Mouse (Mus musculus): ENCODE measurements at regions not wholly inside any gene's neighbourhood (a gene's known extent, or its start where the extent isn't known, plus 50 kb on each side); places are given as distances from the start of the nearest gene placed in this dataset.
"Not testable (repeated sequence)": the region's sequence is repeated elsewhere in the genome, so short reads cannot be mapped to it uniquely, and the experiment has no call there.

GRCm38 (mm10) chr13:97484808-97485545 is 244.1 kb downstream of the Enc1 start:
- no peak for DNase-seq

DNA sequence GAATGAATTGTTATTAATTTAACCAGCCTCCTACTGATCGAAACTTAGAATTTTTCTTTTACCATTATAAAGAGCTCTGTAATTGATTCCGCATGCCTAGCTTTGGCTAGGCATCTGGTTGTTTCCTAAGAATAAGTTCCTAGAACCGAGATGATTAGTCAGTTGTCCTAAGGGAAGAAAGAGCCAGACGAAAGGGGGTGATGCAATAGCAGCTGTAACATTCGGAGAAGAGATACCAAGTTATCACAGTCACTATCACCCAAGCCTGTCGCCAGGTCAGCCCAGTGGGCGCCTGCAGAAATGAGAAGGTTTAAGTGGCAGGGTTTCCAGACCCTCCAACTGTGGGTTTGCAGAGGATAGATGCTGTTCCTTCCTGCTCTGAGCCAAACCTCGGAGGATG is 242.8 kb downstream of the Enc1 start:
- DNase-seq, result no peak

GRCm38 (mm10) chr13:97482439-97482946 is 241.6 kb downstream of the Enc1 start:
- DNase-seq, result no peak

- DNase-seq, result no peak
These were observed 240.4 kb downstream of the Enc1 start for GRCm38 (mm10) chr13:97481259-97481658.

- DNase-seq, result no peak
These were observed 238.2 kb downstream of the Enc1 start for GRCm38 (mm10) chr13:97479066-97479586.

DNA sequence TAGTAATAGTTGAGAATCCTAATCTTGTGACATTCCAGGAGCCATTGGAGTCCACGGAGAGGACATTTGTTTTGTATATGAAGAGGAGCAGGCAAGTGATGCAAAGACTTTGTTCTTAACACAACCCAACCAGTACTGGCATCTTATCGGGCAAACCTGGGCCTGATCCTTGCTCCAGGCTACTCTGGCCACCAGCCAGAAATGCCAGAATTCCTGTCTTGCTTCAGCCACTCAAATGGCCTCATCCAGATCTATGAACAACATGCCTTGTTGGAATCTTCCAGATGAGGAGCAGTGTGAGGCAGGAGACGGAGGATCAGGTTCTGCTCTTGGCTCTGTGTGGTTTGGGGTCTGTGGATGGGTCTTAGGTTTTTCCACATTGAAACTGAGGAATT is 233.1 kb downstream of the Enc1 start:
- DNase-seq, result no peak

DNA sequence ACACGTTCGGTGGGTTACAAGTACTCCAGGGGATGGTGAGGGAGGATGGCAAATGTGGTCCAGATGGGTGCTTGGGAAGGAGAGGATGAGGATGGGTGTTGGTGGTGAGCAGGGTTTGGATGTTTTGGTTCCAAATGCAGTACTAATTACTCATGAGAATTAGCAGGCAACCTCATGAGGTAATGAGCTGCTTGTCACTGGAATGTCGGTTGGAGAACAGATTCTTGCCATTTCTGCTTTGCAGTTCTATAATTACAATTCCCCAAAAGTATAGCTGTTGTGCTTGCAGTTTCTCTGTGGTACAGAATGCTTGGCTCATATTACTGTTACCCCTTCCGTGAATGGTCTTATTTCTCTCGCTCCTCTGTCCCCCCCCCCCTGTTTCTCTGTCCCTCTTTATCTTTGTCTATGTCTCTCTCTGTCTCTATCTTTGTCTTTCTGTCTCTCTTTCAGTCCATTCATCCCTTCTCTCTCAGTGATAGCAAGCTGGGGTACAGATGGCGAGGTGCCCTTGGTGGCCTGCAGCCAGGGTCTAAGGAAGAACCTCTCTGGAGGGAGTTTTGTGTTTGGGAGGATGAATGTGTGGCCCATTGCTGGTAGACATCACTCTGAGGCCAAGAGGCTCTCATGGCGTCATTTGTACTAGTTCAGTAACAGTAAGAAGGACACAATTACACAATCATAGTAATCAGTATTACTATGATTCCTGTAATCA is 232.5 kb downstream of the Enc1 start:
- no peak for DNase-seq

GRCm38 (mm10) chr13:97469999-97470398 is 229.1 kb downstream of the Enc1 start:
- DNase-seq, result no peak

- no peak for DNase-seq
These were observed 228.1 kb downstream of the Enc1 start for GRCm38 (mm10) chr13:97468874-97469593.

DNA sequence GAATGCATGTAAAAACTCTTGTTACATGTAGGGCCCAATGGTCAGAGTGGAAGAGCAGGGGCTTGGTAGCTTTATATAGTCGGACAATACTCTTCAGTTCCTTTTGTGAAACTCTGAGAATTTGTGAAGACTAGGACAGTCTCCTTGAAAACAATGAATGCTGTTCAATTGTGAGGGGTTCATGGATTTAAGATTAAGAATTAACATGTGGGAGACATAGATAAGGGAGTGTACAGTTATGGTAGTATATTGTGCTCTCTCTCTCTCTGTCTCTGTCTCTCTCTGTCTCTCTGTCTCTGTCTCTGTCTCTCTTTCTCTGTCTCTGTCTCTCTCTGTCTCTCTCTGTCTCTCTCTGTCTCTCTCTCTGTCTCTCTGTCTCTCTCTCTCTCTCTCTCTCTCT is 225.7 kb downstream of the Enc1 start:
- not testable (repeated sequence) for DNase-seq

- no peak for DNase-seq
These were observed 222.9 kb downstream of the Enc1 start for GRCm38 (mm10) chr13:97463798-97464197.

DNA sequence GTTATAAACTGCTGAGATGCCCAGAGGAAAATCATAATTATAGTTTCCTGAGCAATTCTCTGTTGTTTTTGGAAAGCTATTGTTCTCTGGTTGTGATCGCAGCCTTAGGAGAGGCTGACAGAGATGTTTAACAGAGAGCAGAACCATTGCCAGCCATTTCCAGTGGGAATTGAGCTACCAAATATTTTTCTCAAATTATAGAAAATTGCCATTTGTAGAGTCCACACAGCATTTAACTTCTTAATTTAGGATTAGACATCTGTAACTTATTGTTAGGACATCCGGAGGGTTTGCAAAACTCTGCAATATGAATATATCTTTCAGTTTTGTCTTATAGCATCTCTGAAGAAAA is 222.0 kb downstream of the Enc1 start:
- no peak for DNase-seq

DNA sequence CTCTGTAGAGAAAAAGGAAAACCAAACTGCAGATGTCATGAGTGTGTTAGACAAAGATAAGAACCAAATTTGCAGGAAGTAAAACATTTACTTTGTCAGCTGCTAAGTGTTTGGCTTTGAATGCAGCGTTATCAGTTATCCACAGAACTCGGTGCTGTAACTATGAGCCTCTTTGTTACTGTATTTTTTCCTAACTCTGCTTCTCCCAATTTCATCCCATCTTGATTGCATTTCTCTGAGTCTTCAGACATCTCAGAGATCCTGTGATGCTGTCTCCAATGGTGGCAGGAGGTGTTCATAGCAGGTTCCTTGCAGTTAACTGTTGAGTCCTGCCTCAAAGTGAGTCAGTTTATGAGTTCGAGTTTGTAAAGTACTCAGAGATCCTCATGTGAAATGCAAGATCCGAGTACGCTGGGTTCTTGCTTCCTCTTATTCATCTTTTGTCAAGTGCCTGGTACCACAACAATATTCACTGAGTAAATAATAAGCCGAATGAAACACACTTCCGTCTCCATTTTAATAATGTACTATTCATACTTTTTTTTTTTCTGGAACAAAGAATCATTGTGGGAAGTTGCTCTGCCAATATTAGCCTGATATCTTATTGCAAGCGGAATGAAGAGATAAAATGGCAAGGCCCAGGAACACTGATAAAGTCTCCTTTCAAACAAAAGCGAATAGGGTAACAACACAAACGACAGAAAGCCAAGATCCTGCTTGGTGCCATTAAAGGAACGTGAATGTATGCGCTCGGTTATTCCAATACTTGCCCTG is 221.4 kb downstream of the Enc1 start:
- DNase-seq, result no peak

DNA sequence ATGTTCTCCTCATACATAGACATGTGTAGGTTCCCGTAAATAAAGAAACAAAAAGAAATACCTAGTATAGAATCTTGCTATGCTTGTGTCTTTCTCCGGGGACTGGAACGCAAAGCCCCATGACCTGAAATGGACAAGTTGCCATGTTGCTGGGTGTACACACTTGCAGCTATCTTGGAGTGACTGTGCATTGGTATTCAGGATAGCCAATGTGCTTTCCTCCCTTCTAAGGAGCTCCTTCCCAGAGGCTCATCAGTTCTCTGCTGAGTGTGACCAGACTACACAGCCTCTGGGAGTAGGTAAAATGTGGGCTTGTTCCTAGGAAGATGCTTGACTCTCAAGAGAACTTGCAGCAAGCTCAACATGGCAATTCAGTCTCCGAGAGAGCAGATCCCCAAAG is 220.3 kb downstream of the Enc1 start:
- DNase-seq, result no peak

DNA sequence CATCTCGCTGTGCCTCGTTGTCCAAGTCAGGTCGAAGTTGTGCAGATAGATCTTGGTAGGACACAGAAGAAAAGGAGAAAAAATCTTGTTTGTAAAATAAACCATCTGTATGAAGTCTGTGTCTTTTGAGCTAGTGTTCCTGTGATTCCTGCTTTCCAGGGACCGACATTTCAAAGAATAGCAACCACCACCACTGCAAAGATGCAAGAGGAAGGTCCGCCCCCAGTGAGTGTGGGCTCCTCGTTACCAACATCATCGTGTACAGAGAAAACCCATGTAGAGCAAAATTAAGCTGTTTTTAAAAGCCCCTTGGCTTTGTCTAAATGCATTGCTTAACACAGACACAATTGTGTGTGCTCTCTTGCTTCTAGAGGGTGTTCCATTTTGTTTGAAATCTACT is 218.2 kb downstream of the Enc1 start:
- DNase-seq, result no peak

- no peak for DNase-seq
These were observed 215.1 kb downstream of the Enc1 start for GRCm38 (mm10) chr13:97455961-97456360.

DNA sequence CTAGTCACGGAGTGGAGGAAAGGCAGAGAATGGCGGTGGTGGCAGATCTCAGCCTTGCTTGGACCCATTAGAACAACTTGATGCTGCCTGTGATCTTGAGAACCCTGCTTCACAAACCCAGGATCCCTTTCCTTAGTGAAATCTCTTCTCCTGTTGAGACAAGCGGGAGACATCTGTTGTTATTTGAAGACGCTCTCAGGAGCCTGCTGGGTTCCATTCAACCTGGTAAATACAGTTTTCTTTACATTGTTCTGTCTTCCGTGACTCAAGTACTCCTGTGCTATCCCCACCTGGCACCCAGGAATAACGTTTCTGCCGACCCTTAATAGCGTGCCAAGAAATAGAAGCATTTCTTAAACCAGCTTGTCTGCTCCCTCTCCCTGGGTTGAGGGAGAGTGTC is 213.8 kb downstream of the Enc1 start:
- DNase-seq, result no peak

GRCm38 (mm10) chr13:97453469-97453868 is 212.6 kb downstream of the Enc1 start:
- DNase-seq, result no peak

- no peak for DNase-seq
These were observed 212.2 kb downstream of the Enc1 start for GRCm38 (mm10) chr13:97453090-97453430.

GRCm38 (mm10) chr13:97452386-97453089 is 211.6 kb downstream of the Enc1 start:
- no peak for DNase-seq

DNA sequence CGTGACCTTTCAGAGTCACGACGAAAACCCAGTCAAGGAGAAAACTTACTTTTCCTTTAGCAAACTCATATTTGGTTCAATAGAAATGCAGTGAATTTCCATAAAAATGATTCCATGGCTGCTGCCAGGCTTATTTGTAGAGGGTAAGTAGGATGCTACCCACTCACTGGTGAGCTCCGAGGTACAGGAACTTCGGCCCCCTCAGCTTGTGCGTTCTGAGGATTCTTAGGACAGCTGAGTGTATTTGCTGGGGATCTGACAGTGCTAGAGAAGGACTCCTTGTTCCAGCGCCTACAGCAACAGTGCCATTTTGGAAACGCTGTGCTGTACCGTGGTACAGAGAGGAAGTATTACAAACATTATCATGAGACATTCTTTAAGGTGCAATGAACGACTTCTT is 210.4 kb downstream of the Enc1 start:
- peak; percentile 84 for DNase-seq

DNA sequence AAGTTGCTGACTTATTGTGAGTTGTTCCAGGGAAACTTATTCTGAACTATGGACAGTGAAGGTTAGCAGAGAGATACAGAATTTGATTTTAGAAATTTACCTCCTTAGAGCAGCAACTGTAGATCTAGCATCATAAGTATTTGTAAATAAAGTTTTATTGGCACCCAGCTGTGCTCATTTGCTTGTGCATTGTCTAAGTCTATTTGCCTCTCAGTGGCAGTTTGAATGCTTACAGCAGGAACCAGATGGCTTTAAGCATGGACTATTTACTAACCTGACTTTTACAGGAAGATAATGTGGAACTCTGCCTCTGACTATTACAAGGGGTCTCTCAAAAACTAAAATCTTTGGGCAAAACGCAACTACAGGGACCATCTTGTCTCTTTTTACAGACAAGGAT is 207.2 kb downstream of the Enc1 start:
- no peak for DNase-seq

Data from right cerebral cortex, adult 18-20 months (tissue).